Mouse (Mus musculus) megakaryocyte, adult 5-6 weeks (primary cell): ENCODE data around the gene Ehd1. TPM values are rescaled to one million over a fixed set of nuclear protein-coding genes. Genes with fewer than 3 reads are reported as not detected.
"Not testable (repeated sequence)": the region's sequence is repeated elsewhere in the genome, so short reads cannot be mapped to it uniquely, and the experiment has no call there.

Experiments used
- ATAC-seq: 2 replicates; pipeline ENCODE4 v1.8.0; 2016; ENCODE audit warnings: mild to moderate bottlenecking, inconsistent platforms; ENCODE audit not compliant: poor library complexity, severe bottlenecking
- total RNA-seq, 2 experiments: library from RNA; stranded (forward) in 1 of 2; stranded (reverse) in 1 of 2; fragments of 153-499, 151-499 nt in 1 of 2; fragments of 221-1000, 200-1000 nt in 1 of 2; gene quantifications; 2 replicates each; pipeline versions ENCODE4 v1.2.3 to v1.2.4; 2015 to 2017

Gene Ehd1
- total RNA-seq, 2 experiments from 2014 or later: 24.0 to 27.1 TPM

DNA sequence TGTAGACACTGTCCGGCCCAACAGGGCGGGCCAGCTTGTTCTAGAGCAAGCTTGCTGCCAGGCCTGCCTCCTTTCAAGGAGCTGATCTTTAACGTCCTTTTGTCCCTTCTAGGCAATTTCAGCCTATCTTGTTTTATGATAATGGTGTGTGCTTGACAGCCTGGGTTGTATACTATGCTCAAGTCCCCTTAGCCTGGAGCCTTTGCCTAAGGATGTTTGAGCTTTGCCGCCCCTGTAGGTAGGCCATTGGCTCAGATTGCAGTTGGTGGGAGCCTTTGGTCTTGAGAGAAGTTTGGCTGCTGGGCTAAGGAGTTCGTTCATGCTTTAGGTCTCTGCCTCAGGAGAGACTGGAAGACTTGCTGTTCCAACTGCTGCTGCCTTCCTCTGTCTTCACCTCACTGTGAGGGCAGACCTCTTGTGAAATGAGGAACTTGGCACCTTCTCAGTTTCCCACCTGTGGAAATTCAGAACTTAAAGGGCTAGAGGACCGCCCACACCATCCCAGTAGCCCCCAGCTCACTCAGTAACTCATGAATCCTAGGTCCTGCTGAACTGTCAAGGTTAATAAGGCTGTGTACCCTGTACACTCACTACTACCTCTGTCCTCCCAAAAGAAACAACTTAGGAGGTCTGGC is 2.0 kb downstream of the Ehd1 start:
- ATAC-seq: 0 out of 2 replicates have a peak, but pooled peaks have one; percentile 12

DNA sequence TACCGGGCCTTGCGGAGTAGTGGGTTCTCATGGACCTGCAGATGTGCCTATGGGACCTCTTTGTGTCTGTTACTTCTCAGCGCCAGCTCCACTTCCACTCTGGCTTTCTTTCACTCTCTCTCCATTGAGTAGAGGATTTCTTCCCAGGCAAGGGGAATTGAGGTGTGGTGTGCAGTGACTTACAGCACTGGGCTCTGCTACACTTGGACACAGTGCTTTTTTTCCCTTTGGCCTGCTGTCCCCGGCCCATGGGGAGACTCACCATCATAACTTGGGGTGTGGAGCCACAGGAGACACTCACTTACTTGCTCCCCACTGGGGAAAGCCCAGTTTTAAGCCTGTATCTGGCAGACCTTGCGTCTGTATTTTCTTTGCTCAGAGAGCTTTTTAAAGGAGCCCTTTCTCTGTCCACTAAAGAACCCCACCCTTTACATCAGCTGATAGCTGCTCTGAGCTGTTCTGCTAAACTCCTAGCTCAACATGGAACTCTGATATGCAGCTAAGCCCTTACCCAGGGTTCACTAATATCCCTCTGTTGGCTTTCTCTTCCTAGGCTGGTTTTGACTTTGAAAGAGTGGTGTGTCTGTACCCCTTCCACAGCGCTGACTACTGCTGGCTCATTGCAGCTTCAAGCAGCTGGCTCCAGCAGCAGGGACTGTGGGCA is 3.1 kb downstream of the Ehd1 start:
- ATAC-seq: no peak

DNA sequence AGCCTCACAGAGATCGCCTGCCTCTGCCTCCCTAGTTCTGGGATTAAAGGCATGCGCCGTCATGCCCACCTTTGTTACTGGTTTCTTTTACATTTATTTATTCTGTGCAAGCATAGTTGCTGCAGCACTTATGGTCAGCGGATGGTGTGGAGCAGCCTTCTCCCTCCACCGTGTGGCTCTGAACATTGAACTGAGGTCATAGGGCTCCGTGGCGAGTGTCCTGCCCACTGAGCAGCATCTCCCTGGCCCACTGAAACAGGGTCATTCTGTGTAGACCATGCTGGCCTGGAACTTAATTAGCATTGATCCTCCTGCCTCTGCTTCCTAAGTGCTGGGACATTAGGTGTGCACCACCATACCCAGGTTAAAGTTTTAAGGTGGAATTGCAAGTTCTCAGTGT is 4.0 kb downstream of the Ehd1 start:
- ATAC-seq: no peak

DNA sequence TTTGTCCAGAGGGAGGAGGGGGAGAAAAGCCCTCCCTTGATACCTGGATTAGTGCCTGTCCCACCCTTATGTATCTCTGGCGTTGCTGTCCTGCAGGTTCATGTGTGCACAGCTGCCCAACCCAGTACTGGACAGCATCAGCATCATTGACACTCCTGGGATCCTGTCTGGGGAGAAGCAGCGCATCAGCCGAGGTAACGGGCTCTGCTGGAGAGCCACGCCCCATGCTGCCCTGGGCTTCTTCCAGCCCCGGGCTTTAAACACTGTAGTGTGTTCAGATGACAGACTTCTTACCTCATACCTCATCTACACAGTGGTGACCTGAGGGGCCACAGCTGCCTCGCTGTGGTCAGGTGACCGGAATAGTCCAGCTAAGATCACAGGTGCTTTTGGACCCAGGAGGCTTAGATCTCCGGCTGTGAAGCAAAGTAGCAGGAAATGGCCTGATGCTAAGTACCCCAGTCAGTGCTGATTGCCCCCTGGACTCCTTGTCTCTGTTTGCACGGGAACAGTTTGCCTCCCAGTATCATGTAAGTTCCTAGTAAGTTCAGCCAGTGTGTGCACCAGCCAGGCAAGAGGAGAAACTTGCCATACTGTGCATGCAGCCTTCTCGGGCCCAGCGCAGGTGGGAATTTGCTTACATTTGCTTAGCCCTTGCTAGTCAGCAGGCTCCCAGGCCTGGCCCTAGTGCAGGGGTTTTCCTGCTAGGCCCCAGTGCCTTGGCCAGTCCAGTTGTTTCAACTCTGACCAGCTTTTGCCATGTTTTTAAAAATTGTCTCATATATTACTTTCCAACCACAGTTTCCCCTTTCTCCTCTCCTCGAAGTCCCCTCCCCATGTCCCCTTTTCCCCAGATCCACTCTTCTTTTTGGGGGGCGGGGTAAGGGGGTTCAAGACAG is 4.8 kb downstream of the Ehd1 start:
- no peak for ATAC-seq

DNA sequence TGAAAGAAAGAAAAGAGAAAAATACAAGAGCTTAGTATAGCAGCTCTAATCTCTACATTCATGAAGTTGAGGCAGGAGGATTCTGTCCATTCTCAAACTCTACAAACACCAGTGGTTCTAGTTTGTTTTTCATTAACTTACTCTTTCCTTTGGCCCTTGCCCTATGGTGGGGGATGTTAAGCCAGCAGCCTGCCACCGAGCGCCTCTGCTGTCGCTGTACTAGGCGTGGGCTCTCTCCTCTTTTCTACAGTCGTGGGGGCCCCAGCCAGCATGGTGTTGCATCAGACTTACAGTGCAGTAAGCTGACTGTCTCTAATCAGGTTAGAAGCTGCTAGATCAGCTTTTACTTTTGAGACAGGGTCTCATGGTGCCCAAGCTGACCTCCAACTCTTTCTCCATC is 6.5 kb downstream of the Ehd1 start:
- no peak for ATAC-seq

DNA sequence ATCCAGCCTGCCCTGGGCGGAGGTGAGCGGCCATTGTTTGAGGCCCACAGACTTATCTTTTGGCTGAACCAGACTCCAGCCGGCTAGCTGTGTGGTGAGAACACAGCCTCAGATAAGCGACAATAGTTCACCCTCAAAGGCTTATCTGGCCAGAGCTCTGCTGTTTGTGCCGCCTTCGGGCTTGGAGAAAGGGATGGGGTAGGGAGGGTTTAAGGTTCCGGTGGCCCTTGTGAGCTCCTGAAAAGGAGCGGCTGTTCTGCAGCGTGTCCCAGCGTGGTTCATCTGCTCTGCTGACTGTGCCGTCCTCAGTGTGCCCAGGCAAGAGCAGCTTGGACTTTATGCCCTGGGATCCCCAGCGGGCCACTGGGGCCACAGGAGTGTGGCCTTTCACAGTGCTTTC is 8.0 kb downstream of the Ehd1 start:
- no peak for ATAC-seq

DNA sequence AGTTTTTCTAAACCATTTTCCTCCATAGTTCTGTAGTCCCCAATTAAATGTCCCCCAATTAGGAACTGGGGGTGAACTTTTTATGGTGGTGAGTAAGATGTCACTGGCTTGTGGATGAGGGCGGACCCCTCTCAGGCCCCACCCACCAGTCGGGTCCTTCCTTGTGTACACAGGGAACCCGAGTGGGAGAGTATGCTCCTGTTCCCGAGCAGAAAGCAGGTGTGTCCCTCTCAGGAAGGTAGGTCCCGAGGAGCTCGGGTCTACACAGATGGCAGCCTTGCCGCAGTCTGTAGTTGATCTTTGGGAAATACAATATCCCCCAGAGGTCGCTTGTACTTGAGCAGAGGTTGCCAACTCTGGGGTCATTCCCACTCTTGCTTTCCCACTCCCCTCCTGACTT is 8.7 kb downstream of the Ehd1 start:
- ATAC-seq: no peak

DNA sequence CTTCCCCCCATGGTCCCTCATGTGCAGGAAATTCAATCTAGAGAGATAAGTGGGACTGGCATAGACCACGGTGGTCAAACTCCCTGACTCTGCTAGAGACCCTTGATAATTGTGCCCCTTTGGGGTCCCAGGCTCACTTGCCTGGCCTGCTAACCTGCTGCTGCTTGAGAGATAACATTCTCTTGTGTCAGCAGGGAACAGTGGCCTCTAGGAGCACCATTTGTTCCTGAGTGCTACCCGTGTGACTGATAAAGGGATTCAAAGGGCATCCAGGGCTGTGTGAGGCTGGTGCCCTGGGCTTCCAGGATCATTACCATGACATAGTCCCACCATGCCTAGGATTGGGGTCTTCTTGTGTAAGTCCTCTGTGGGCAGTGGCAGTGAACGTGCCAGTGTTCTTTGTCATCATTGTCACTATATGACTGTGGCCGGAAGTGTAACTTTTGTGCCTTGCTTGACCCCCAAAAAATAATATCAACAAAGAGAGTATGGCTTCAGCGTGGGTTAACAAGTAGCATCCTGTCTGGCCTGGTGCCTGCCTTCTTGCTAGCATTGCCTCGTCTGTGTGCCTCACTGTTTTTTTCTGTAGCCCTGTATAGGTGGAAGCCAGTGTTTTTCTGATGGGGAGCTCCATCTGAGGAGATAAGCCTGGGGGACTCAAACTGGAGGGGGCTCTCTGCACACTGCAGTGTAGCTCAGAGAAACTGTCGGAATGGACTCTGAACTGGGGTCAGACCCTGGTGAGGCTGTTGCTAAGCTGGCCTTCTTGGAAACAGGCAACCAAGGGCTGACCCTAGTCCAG is 9.3 kb downstream of the Ehd1 start:
- ATAC-seq: no peak

DNA sequence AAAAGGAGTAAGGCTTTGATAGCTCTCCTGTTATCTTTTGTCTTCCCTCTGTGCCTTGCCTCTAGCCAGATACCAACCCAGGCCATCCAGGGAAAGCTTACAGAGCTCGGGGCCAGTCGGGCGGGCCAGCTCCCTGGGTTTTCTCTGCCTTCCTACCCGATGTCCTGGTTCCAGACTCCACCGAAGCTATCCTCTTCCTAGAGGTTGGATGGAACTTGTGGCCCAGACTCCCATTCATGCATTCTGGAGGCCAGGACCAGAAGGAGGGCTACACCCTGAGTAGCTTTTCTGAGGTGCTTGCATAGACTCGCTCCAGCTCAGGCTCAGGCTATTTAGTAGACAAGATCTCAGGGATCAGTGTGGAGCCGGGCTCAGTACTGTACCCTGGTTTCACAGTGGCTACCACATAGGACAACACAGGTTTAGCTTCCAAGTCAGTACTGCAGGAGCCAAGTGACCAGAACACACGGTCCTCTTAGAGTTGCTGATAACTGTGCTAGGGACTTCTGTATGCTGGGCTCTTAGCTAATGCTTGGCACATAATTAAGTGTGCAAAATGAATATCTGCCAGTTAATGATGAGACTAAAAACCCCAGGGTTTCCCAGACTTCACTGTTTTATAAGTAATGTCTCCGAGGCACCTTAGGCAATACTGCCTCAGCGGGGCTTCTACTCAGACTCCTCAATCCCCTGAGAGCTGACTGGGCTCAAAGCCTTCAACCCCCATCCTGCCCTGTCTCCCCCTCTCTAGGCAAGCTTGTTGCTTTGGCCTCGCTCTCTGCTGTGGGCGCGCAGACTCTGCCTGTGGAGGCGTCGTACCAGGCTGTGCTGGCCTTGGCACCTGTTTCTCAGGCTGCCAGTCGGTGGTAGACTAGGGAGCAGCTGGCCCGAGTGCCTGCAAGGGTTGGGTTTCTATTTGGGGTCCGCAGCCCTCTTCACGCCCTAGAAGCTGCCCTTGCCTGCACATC is 10.2 kb downstream of the Ehd1 start:
- no peak for ATAC-seq

DNA sequence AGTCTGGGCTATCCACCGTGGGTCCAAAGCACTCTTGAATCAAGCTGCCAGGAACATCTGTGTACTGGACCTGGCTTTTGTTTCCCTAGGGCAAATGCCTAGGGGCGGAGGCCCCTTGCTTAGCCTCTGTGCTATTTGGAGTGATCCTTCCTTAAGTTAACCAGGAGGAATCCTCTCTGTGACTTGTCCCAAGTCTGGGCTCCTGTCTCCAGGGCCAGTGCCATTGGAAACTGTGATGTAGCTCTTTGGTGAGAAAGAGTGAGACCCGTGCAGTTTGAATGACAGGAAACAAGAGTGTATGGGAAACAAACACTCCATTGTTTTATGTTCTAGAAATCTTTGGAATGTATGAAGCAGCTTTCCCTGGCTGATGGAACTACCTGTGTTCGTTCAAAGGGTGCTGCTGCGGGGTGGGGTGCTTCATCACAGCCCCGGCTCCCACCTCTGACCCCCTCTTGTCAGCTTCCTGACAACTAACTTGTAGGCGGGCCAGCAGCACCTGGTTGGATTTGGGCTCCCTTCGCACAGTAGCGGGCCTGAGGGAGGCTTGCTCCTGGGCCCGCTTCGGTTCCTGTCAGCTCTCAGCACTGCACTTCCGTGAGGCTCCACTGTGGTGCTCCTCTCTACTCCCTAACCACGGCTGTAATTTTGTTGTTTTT is 11.8 kb downstream of the Ehd1 start:
- ATAC-seq: no peak

DNA sequence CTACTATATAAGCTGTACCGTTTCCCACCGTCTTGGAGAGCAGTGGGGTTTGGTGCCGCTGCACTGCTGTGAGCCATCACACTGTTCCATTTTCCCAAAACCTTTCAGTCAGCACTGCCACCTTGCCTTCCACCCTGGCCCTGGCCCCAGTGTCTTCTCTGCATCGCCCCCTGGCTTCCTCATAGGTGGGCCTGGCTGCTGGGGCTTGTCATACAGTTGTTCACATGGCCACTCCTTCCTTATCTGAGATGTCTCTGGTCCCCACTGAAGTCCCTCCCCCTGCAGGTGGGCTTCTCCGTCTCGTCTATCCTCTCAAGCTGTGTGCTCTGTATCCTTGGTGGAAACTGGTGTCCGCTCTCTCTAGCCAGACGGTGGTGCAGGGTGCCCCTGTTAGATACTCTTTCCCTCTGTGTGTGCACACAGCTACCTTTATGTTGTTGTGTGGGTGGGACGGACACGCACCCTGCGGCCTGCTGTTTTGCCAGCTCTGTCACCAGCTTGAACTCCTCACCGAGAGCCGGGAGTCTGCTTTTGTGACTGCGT is 13.2 kb downstream of the Ehd1 start:
- ATAC-seq: no peak

DNA sequence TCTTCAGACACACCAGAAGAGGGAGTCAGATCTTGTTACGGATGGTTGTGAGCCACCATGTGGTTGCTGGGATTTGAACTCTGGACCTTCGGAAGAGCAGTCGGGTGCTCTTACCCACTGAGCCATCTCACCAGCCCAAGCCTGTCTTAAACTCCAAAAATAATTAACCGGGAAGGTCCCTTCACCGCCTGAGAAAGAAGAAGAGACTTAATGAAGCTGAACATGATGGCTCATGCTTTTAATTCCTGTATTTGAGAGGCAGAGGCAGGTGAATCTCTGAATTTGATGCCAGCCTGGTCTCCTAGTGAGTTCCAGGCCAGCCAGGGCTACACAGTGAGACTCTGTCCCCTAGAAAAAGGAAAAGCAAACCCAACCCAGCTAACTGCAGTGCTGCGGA is 14.2 kb downstream of the Ehd1 start:
- not testable (repeated sequence) for ATAC-seq

DNA sequence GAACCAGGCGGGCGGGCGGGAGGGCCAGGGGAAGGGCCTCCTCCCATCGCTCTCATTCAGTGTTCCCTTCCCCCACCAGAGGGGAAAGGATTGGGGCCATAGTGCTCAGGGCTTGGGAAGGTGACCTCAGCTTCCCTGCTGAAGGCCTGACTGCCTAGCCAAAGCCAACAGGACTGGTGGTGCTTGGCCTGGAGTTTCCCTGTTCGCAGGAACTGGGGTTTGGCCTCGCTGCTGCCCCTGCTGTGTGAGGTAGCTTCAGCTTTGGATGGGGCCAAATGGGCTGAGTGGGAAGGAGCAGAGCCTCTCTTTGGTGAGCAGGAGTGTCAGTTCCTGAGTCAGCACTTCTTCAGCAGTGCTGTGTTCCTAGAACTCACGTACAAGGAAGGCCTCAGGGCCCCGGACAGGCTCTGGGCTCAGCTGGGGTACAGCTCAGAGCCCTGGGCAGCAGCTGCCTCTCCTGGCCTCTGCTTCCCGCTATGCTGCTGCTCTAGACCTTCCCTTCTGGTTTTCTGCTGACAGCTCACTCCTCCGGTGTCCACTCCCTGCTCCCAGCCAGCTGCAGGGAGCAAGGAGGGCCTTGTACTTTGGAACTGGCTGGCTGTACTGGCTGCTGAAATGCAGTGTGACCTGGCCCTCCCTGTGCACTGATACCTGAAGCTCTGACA is 14.7 kb downstream of the Ehd1 start:
- no peak for ATAC-seq

DNA sequence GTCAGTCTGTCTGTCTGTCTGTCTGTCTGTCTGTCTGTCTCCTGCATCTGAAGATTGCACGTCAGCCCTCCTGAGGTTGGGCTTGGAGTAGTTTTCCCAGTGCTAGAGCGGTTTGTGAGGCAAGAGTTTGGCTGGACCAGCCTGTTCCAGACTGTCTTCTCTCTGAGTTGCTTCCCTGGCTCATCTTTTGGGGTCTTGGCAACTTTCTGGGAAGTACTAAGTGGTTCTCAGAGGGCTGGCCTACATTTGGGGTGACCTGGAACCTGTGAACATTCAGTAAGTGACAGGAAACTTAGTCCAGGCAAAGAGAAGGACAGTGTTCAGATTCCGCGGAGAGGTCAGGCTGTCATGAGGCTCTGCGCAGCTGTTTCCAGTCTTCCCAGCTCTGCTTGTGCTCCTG is 15.7 kb downstream of the Ehd1 start:
- ATAC-seq: no peak

DNA sequence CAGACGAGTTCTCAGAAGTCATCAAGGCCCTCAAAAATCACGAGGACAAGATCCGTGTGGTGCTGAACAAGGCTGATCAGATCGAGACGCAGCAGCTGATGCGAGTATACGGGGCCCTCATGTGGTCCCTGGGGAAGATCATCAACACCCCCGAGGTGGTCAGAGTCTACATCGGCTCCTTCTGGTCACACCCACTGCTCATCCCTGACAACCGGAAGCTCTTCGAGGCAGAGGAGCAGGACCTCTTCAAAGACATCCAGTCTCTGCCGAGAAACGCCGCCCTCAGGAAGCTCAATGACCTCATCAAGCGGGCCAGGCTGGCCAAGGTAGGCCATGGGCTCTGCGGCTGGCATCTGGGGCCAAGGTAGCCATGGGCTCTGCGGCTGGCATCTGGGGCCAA is 17.8 kb downstream of the Ehd1 start:
- ATAC-seq: no peak

DNA sequence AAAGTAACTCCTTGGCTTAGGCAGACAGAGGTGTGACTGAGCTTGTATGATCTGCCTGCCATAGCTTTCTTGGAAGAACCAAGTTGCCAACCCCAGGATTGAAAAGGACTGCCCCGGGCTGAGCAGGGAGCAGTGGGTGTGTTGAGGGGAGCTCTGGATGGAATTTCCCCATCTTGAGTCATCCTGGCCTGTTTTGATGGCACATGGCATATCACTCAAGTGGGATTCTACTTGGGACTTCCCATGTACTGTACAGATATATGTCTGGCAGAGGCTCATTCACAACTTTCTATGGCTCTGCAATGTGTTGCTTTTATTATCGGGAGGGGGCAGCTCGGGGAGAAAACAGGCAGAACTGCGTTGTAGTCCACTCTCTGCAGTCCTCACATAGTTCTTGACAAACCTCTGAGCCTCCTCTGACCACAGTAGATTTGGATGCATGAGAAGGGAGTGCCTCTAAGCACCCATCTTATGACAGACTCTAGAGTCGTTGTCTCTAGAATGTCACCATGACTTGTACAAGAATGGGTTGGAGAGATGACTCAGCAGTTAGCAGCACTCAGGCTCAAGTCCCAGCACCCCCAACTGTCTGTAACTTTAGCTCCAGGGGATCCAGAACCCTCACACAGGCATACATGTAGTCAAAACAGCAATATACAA is 20.2 kb downstream of the Ehd1 start:
- no peak for ATAC-seq

DNA sequence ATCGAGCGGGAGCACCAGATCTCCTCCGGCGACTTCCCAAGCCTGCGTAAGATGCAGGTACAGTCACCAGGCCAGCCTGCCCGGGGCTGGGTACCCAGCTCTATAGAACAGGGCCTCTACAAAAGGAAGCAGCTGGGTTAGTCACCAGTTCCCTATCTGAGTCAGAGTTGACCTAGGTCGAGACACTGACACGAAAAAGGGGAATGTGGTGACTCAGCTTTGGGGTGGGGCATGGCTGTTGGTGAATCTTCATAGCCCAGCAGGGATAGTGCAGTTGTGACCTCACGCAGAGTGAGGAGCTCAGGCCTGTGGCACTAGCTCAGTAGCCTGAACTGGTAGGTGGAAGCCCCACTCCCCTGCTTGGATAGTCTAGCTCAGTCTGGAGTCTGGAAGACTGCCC is 21.1 kb downstream of the Ehd1 start:
- ATAC-seq: peak; percentile 86

DNA sequence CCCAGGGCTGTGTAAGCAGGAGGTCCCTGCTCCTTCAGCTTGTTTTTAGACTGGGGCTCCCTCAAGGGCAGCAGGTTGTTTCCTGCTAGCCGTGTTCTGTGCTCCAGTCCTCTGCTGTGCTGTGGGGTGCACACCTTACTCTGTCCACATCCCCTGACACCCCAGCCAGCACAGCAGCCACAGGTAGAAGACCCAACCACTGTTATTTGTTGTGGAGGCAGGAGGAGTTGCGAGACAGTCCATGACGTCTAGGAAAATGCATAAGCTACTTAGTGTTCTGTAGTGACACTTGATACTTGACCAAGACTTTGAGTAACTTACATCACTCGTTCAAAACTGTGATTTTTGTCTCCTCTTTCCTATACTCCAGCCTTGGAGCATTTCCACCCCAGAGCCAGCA is 22.5 kb downstream of the Ehd1 start:
- peak; percentile 20 for ATAC-seq
